34 mouse cellular contexts compared by ENCODE assay signal in genomic region chr10:94241346-94241745, GRCm38 (mm10). TPM values are rescaled to one million over a fixed set of nuclear protein-coding genes. Genes with fewer than 3 reads are reported as not detected.
DNase-seq lines count a peak whose midpoint lies in the region; ATAC-seq and TF ChIP-seq lines count a peak whose summit lies in the region.
"Had no signal": no experiment of that assay in that cellular context is flagged by ENCODE, and none has a peak within 500 bp of the region (broad histone marks: within the 10 kb centered on the region; RNA-seq: fewer than 3 reads in every experiment).

No protein-coding gene starts in this region.

- H3K4me2 ChIP-seq in hindbrain, embryonic 14.5 days (replicated peaks) = no peak overlapping the region
- no peak overlapping the region for H3K4me2 ChIP-seq in forebrain, embryonic 14.5 days (ENCODE audit: low read length)
- H3K4me2 ChIP-seq: embryonic facial prominence, embryonic 12.5 days; embryonic facial prominence, embryonic 15.5 days; forebrain, embryonic 12.5 days; heart, embryonic 11.5 days; hindbrain, embryonic 13.5 days had no signal

- H3K27ac ChIP-seq in hindbrain, embryonic 10.5 days = 0 out of 2 replicates have a peak overlapping the region, but pooled peaks have one; percentile 29
- no peak overlapping the region for H3K27ac ChIP-seq in hindbrain, embryonic 14.5 days
- peak overlapping the region; percentile 80 for H3K27ac ChIP-seq in thymus, adult 2 months (ENCODE audit: control insufficient read depth, insufficient read depth, low read length)
- H3K27ac ChIP-seq in forebrain, embryonic 14.5 days (ENCODE audit: low read depth, low read length) = no peak overlapping the region
- H3K27ac ChIP-seq: embryonic facial prominence, embryonic 12.5 days; embryonic facial prominence, embryonic 15.5 days; forebrain, embryonic 12.5 days; gastrocnemius, adult 2 months; hindbrain, embryonic 13.5 days; hindbrain, postnatal 0 days had no signal

- WGBS in hindbrain, embryonic 10.5 days = 55% methylated on average over 2 of the region's 2 CpGs
- 42% methylated on average over 2 of the region's 2 CpGs for WGBS in hindbrain, embryonic 14.5 days
- 28% methylated on average over 2 of the region's 2 CpGs for WGBS in thymus, adult 2 months
- 49% methylated on average over 2 of the region's 2 CpGs for WGBS in forebrain, embryonic 14.5 days

- no peak overlapping the region for H3K9ac ChIP-seq in hindbrain, embryonic 14.5 days
- H3K9ac ChIP-seq in forebrain, embryonic 14.5 days (ENCODE audit: low read length) = no peak overlapping the region
- H3K9ac ChIP-seq: embryonic facial prominence, embryonic 12.5 days; embryonic facial prominence, embryonic 15.5 days; forebrain, embryonic 12.5 days; forebrain, postnatal 0 days; hindbrain, embryonic 13.5 days had no signal

- no peaks in the 10 kb centered on the region for H3K36me3 ChIP-seq in hindbrain, embryonic 10.5 days
- no peaks in the 10 kb centered on the region for H3K36me3 ChIP-seq in hindbrain, embryonic 14.5 days (replicated peaks; ENCODE audit: control insufficient read depth, insufficient read depth)
- no peaks in the 10 kb centered on the region for H3K36me3 ChIP-seq in thymus, adult 2 months (ENCODE audit: control insufficient read depth, insufficient read depth, low read length)
- H3K36me3 ChIP-seq in forebrain, embryonic 14.5 days (ENCODE audit: control insufficient read depth, insufficient read depth, low read length) = no peaks in the 10 kb centered on the region
- H3K36me3 ChIP-seq: embryonic facial prominence, embryonic 12.5 days; embryonic facial prominence, embryonic 15.5 days; forebrain, embryonic 12.5 days; hindbrain, embryonic 13.5 days had no signal

- 0 out of 2 replicates have a peak, but pooled peaks cover 2% of the 10 kb centered on the region for H3K9me3 ChIP-seq in hindbrain, embryonic 10.5 days
- H3K9me3 ChIP-seq in hindbrain, embryonic 14.5 days (ENCODE audit: control insufficient read depth, low read length) = no peaks in the 10 kb centered on the region
- H3K9me3 ChIP-seq in forebrain, embryonic 14.5 days (replicated peaks; ENCODE audit: control insufficient read depth, low read length) = no peaks in the 10 kb centered on the region
- H3K9me3 ChIP-seq: embryonic facial prominence, embryonic 12.5 days; embryonic facial prominence, embryonic 15.5 days; forebrain, embryonic 12.5 days; hindbrain, embryonic 13.5 days had no signal

- H3K27me3 ChIP-seq in hindbrain, embryonic 10.5 days (ENCODE audit: insufficient read depth, poor library complexity, severe bottlenecking) = no peaks in the 10 kb centered on the region
- H3K27me3 ChIP-seq in hindbrain, embryonic 14.5 days (ENCODE audit: control insufficient read depth, insufficient read depth, low read length) = no peaks in the 10 kb centered on the region
- no peaks in the 10 kb centered on the region for H3K27me3 ChIP-seq in thymus, adult 2 months (ENCODE audit: control insufficient read depth, insufficient read depth, low read length)
- no peaks in the 10 kb centered on the region for H3K27me3 ChIP-seq in forebrain, embryonic 14.5 days (replicated peaks; ENCODE audit: control insufficient read depth, insufficient read depth, low read length)
- H3K27me3 ChIP-seq: CH12.LX; embryonic facial prominence, embryonic 12.5 days; embryonic facial prominence, embryonic 15.5 days; forebrain, embryonic 12.5 days; hindbrain, embryonic 13.5 days had no signal

- no peak for DNase-seq in hindbrain, embryonic 10.5 days (ENCODE audit: low spot score)
- DNase-seq in hindbrain, embryonic 14.5 days (ENCODE audit: low spot score) = no peak
- peak; percentile 61 for DNase-seq in thymus, adult 2 months
- DNase-seq in thymus, postnatal 14 days = peak; percentile 79
- DNase-seq in thymus, postnatal 4 days = peak; percentile 68
- DNase-seq in adrenal gland, postnatal 14 days = no peak
- DNase-seq in forebrain, embryonic 14.5 days (ENCODE audit: low spot score) = no peak
- no peak for DNase-seq in Muller cell, postnatal 12 days (ENCODE audit: inconsistent ontology term)
- DNase-seq: adrenal gland, adult 2 months; adrenal gland, postnatal 25 days; B cell, adult 2 months; cerebellum, adult 11-12 months; cerebellum, adult 9-10 months; cerebellum, postnatal 14 days; forebrain, postnatal 0 days; gastrocnemius, adult 2 months; gastrocnemius, postnatal 14 days had no signal

- TF ChIP-seq CTCF in thymus, adult 2 months (IDR thresholded peaks at IDR 0.05; ENCODE audit: borderline replicate concordance, control insufficient read depth, extremely low read depth, insufficient read depth, low read length, poor library complexity) = no peak

- H3K4me1 ChIP-seq in hindbrain, embryonic 10.5 days (replicated peaks) = 0 out of 2 replicates have a peak, but pooled peaks cover 2% of the 10 kb centered on the region
- no peaks in the 10 kb centered on the region for H3K4me1 ChIP-seq in hindbrain, embryonic 14.5 days (replicated peaks; ENCODE audit: control insufficient read depth, insufficient read depth, low read length)
- peaks cover 23% of the 10 kb centered on the region for H3K4me1 ChIP-seq in thymus, adult 2 months (replicated peaks; ENCODE audit: control insufficient read depth, insufficient read depth, low read length)
- H3K4me1 ChIP-seq in forebrain, embryonic 14.5 days (ENCODE audit: control insufficient read depth, insufficient read depth, low read length) = no peaks in the 10 kb centered on the region
- H3K4me1 ChIP-seq: embryonic facial prominence, embryonic 12.5 days; forebrain, embryonic 12.5 days; hindbrain, embryonic 13.5 days had no signal

- H3K4me3 ChIP-seq in hindbrain, embryonic 10.5 days = no peak overlapping the region
- no peak overlapping the region for H3K4me3 ChIP-seq in hindbrain, embryonic 14.5 days (replicated peaks; ENCODE audit: low read length)
- H3K4me3 ChIP-seq in thymus, adult 2 months (ENCODE audit: control insufficient read depth, insufficient read depth, low read length) = no peak overlapping the region
- no peak overlapping the region for H3K4me3 ChIP-seq in forebrain, embryonic 14.5 days (ENCODE audit: low read depth, low read length)
- H3K4me3 ChIP-seq: embryonic facial prominence, embryonic 12.5 days; embryonic facial prominence, embryonic 15.5 days; forebrain, embryonic 12.5 days; gastrocnemius, adult 2 months; hindbrain, embryonic 13.5 days had no signal

- no peak for ATAC-seq in hindbrain, embryonic 14.5 days (ENCODE audit: low FRiP score)
- no peak for ATAC-seq in forebrain, embryonic 14.5 days
- ATAC-seq: forebrain, postnatal 0 days; hindbrain, postnatal 0 days; inflammation-experienced regulatory T-cells, adult 6 months; intestine, embryonic 16.5 days had no signal

- no peak for TF ChIP-seq POLR2A in thymus, adult 2 months (IDR thresholded peaks at IDR 0.05; ENCODE audit: control insufficient read depth, extremely low read depth, insufficient read depth, low read length, poor library complexity)

RNA-seq across cellular contexts. Expression of gene Ndufa12, which starts 42.8 kb away (rescaled TPM):
- 581 and 616 TPM in 2 replicates for polyA plus RNA-seq in hindbrain, embryonic 10.5 days (2016; fragmentation: Nextera tagmentation; extraction: Ambion mirVana)
- polyA plus RNA-seq in hindbrain, embryonic 14.5 days (2014; fragmentation: Nextera tagmentation; extraction: Ambion mirVana) = 424 and 441 TPM in 2 replicates
- 59.2 and 68.4 TPM in 2 replicates for polyA plus RNA-seq in thymus, adult 2 months (2012; rRNA removed)
- total RNA-seq in adrenal gland, postnatal 14 days (2021) = 479 and 503 TPM in 2 replicates
- 417 and 485 TPM in 2 replicates for polyA plus RNA-seq in forebrain, embryonic 14.5 days (2014; fragmentation: Nextera tagmentation; extraction: Ambion mirVana)

RNA-seq across cellular contexts. Expression of gene Gm4792, which starts 57.2 kb away (rescaled TPM):
- 0.42 TPM in 1 of 2 replicates, not detected in the other for polyA plus RNA-seq in hindbrain, embryonic 10.5 days (2016; fragmentation: Nextera tagmentation; extraction: Ambion mirVana)
- 0.35 and 0.38 TPM in 2 replicates for polyA plus RNA-seq in hindbrain, embryonic 14.5 days (2014; fragmentation: Nextera tagmentation; extraction: Ambion mirVana)
- not detected in 2 replicates for polyA plus RNA-seq in thymus, adult 2 months (2012; rRNA removed)
- total RNA-seq in adrenal gland, postnatal 14 days (2021) = not detected in 2 replicates
- 0.23 TPM in 1 of 2 replicates, not detected in the other for polyA plus RNA-seq in forebrain, embryonic 14.5 days (2014; fragmentation: Nextera tagmentation; extraction: Ambion mirVana)
- total RNA-seq: adrenal gland, adult 2 months; adrenal gland, postnatal 25 days; CH12.LX; forebrain, postnatal 0 days; gastrocnemius, adult 2 months; gastrocnemius, postnatal 14 days; gastrocnemius, postnatal 4 days; heart, adult 8-10 months; heart, postnatal 25 days; hematopoietic stem cell, adult 5-6 weeks; MEL had no signal
- polyA plus RNA-seq: adrenal gland, adult 2 months; embryonic facial prominence, embryonic 12.5 days; embryonic facial prominence, embryonic 15.5 days; forebrain, embryonic 12.5 days; frontal cortex, adult 2 months; heart, embryonic 11.5 days; heart, embryonic 14.5 days; heart, postnatal 0 days; inflammation-experienced regulatory T-cells, adult 6 months; intestine, embryonic 16.5 days had no signal

Comparison
In these comparisons a context has a peak if more than half of its experiments do, and no peak if none do; other contexts are left out.
1. H3K27ac ChIP-seq: peak in hindbrain, embryonic 10.5 days (single experiment) and thymus, adult 2 months (single experiment); none in hindbrain, embryonic 14.5 days (single experiment) and forebrain, embryonic 14.5 days (single experiment).
2. DNase-seq: peak in thymus, adult 2 months (single experiment), thymus, postnatal 14 days (single experiment) and thymus, postnatal 4 days (single experiment); none in hindbrain, embryonic 10.5 days (single experiment), hindbrain, embryonic 14.5 days (single experiment), adrenal gland, postnatal 14 days (single experiment), forebrain, embryonic 14.5 days (single experiment) and Muller cell, postnatal 12 days (single experiment).